Comparison of ENCODE assay signal across 41 mouse cellular contexts in the genomic region with DNA sequence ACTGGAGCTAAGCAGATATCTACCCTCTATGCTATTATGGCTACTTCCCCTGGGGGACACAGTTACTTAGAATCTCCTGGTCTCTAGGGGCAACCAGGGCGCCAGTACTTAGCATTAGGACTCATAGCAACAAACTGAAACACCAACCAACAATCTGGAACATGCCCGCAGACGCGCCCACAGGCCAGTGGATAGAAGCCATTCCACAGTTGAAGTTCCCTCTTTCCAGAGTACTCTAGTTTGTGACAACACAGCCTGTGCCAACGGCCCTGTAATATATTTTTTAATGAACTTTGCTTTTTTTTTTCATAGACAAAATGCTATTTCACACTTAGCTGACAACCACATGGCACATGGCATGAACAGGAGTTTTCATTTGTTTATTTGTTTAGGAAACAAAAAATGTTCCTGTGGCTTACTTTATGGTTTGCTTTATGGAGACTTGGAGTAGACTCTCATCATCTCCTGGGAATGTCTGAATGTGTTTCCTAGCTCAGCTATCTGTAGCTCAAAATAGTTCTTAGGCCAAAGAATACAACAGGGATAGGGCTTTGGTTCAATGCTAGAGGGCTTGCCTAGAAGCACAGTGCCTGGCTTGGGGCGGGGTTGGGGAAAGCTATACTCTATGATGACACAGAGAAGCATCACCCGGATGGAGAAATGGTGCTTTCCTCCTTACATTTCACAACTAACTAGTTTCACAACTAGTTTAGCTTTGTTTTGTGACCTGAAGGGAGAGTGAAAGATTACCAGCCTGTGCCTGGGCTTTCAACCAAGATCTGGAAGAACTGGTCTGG. TPM values are rescaled to one million over a fixed set of nuclear protein-coding genes. Genes with fewer than 3 reads are reported as not detected.
A peak's percentile ranks its signal among the peaks of the same experiment; 100 is the strongest.
DNase-seq lines count a peak whose midpoint lies in the region; ATAC-seq lines count a peak whose summit lies in the region.
"Had no signal": no experiment of that assay in that cellular context is flagged by ENCODE, and none has a peak within 500 bp of the region (broad histone marks: within the 10 kb centered on the region; RNA-seq: fewer than 3 reads in every experiment).

No protein-coding gene starts in this region.

- no peaks in the 10 kb centered on the region for H3K36me3 ChIP-seq in heart, embryonic 12.5 days
- no peaks in the 10 kb centered on the region for H3K36me3 ChIP-seq in forebrain, embryonic 15.5 days
- H3K36me3 ChIP-seq: embryonic facial prominence, embryonic 15.5 days; heart, embryonic 13.5 days; hindbrain, embryonic 15.5 days; kidney, embryonic 15.5 days; midbrain, embryonic 12.5 days; neural tube, embryonic 13.5 days; stomach, embryonic 15.5 days had no signal

- no peak overlapping the region for H3K27ac ChIP-seq in heart, embryonic 12.5 days (ENCODE audit: poor library complexity, severe bottlenecking)
- no peak overlapping the region for H3K27ac ChIP-seq in forebrain, embryonic 15.5 days (replicated peaks)
- H3K27ac ChIP-seq: embryonic facial prominence, embryonic 15.5 days; gastrocnemius, adult 2 months; heart, embryonic 13.5 days; hindbrain, embryonic 15.5 days; liver, embryonic 14.5 days; stomach, embryonic 15.5 days had no signal

- no peak overlapping the region for H3K4me3 ChIP-seq in heart, embryonic 12.5 days
- H3K4me3 ChIP-seq in forebrain, embryonic 15.5 days: no peak overlapping the region
- H3K4me3 ChIP-seq: embryonic facial prominence, embryonic 15.5 days; heart, embryonic 13.5 days; hindbrain, embryonic 15.5 days; kidney, embryonic 15.5 days; megakaryocyte, embryonic 14.5 days; midbrain, embryonic 12.5 days; myocyte; neural tube, embryonic 13.5 days; stomach, embryonic 15.5 days had no signal

- no peak overlapping the region for H3K4me2 ChIP-seq in heart, embryonic 12.5 days
- no peak overlapping the region for H3K4me2 ChIP-seq in forebrain, embryonic 15.5 days (replicated peaks)
- H3K4me2 ChIP-seq: embryonic facial prominence, embryonic 15.5 days; hindbrain, embryonic 15.5 days; midbrain, embryonic 12.5 days; neural tube, embryonic 13.5 days; stomach, embryonic 15.5 days had no signal

- H3K9me3 ChIP-seq in heart, embryonic 12.5 days (replicated peaks): peaks cover 5% of the 10 kb centered on the region
- no peaks in the 10 kb centered on the region for H3K9me3 ChIP-seq in forebrain, embryonic 15.5 days
- H3K9me3 ChIP-seq: embryonic facial prominence, embryonic 15.5 days; heart, embryonic 13.5 days; hindbrain, embryonic 15.5 days; kidney, embryonic 15.5 days; midbrain, embryonic 12.5 days; neural tube, embryonic 13.5 days; stomach, embryonic 15.5 days had no signal

- H3K4me1 ChIP-seq in heart, embryonic 12.5 days (replicated peaks): peaks cover 19% of the 10 kb centered on the region
- H3K4me1 ChIP-seq in forebrain, embryonic 15.5 days: no peaks in the 10 kb centered on the region
- H3K4me1 ChIP-seq: neural tube, embryonic 13.5 days had no signal

- DNase-seq in heart, adult 8-10 months (ENCODE audit: low spot score): no peak
- DNase-seq in thymus, postnatal 4 days: peak; percentile 16
- DNase-seq in thymus, postnatal 25 days: no peak
- peak; percentile 31 for DNase-seq in fat pad, adult 2 months (ENCODE audit: extremely low read depth, low read depth, low spot score)
- DNase-seq in adrenal gland, adult (ENCODE audit: inconsistent age in 2 of 2, low spot score in 1 of 2): no peak
- no peak for DNase-seq in frontal cortex, adult 2 months (ENCODE audit: extremely low spot score in 1 of 2, low spot score in 1 of 2)
- DNase-seq: adrenal gland, postnatal 25 days; cerebellum, adult 11-12 months; cerebellum, adult 9-11 months; gastrocnemius, adult 2 months; gastrocnemius, postnatal 36 days; kidney, adult 11 months; kidney, postnatal 25 days; liver; lung, adult 2 months; lung, postnatal 14 days; right cerebral cortex, postnatal 25 days had no signal

- WGBS in heart, embryonic 12.5 days: 88% methylated on average over 7 of the region's 7 CpGs
- 91% methylated on average over 7 of the region's 7 CpGs for WGBS in forebrain, embryonic 15.5 days

- no peak for ATAC-seq in heart, embryonic 12.5 days (ENCODE audit: insufficient number of reproducible peaks, low FRiP score)
- ATAC-seq in forebrain, embryonic 15.5 days (replicated peaks): no peak
- ATAC-seq: forebrain, embryonic 14.5 days; inflammation-experienced regulatory T-cells, adult 6 months; Patski had no signal

- H3K9ac ChIP-seq in heart, embryonic 12.5 days: 0 out of 2 replicates have a peak overlapping the region, but pooled peaks have one; percentile 21
- no peak overlapping the region for H3K9ac ChIP-seq in forebrain, embryonic 15.5 days (replicated peaks)
- H3K9ac ChIP-seq: embryonic facial prominence, embryonic 15.5 days; heart, embryonic 13.5 days; hindbrain, embryonic 15.5 days; kidney, embryonic 15.5 days; liver, embryonic 14.5 days; midbrain, embryonic 12.5 days; neural tube, embryonic 13.5 days; stomach, embryonic 15.5 days had no signal

- peaks cover 14% of the 10 kb centered on the region for H3K27me3 ChIP-seq in heart, embryonic 12.5 days (replicated peaks)
- no peaks in the 10 kb centered on the region for H3K27me3 ChIP-seq in forebrain, embryonic 15.5 days
- H3K27me3 ChIP-seq: embryonic facial prominence, embryonic 15.5 days; hindbrain, embryonic 15.5 days; kidney, embryonic 15.5 days; midbrain, embryonic 12.5 days; neural tube, embryonic 13.5 days; Patski; stomach, embryonic 15.5 days had no signal

RNA-seq across cellular contexts. Expression of a gene that starts 14.0 kb away (rescaled TPM):
- not detected in 2 replicates for polyA plus RNA-seq in heart, embryonic 12.5 days (2016; fragmentation: Nextera tagmentation; extraction: Ambion mirVana)
- total RNA-seq in heart, adult 8-10 months (2022): not detected
- not detected in 2 replicates for polyA plus RNA-seq in forebrain, embryonic 15.5 days (2015; fragmentation: Nextera tagmentation; extraction: Ambion mirVana)
- polyA plus RNA-seq in frontal cortex, adult 2 months (2012; rRNA removed): not detected in 2 replicates
- total RNA-seq: adrenal gland, adult 18-20 months; adrenal gland, postnatal 25 days; gastrocnemius, adult 2 months; gastrocnemius, postnatal 36 days; heart, postnatal 25 days; layer of hippocampus, adult 18-20 months; layer of hippocampus, postnatal 10 days; left cerebral cortex, adult 18-20 months; left cerebral cortex, postnatal 14 days had no signal
- polyA plus RNA-seq: C2C12; forebrain, embryonic 14.5 days; heart, embryonic 13.5 days; inflammation-experienced regulatory T-cells, adult 6 months; liver, embryonic 14.5 days; lung, adult 2 months; midbrain, embryonic 12.5 days; midbrain, postnatal 0 days; myocyte; Patski had no signal

RNA-seq across cellular contexts. Expression of a gene that starts 23.3 kb away (rescaled TPM):
- polyA plus RNA-seq in heart, embryonic 12.5 days (2016; fragmentation: Nextera tagmentation; extraction: Ambion mirVana): not detected in 2 replicates
- under 1 TPM; 0.52 to 0.97 (median 0.88) TPM for total RNA-seq in heart, adult 8-10 months (2022)
- polyA plus RNA-seq in forebrain, embryonic 15.5 days (2015; fragmentation: Nextera tagmentation; extraction: Ambion mirVana): 0.15 TPM in 1 of 2 replicates, not detected in the other
- polyA plus RNA-seq in frontal cortex, adult 2 months (2012; rRNA removed): 0.13 and 0.26 TPM in 2 replicates
- total RNA-seq: midbrain, postnatal 0 days had no signal
- polyA plus RNA-seq: embryonic facial prominence, embryonic 15.5 days; forebrain, embryonic 14.5 days; hindbrain, embryonic 15.5 days; limb, embryonic 11.5 days; neural tube, embryonic 13.5 days had no signal

RNA-seq across cellular contexts. Expression of a gene that starts 41.0 kb away (rescaled TPM):
- polyA plus RNA-seq in heart, embryonic 12.5 days (2016; fragmentation: Nextera tagmentation; extraction: Ambion mirVana): 16.4 and 17.8 TPM in 2 replicates
- total RNA-seq in heart, adult 8-10 months (2022): 10 to 100 TPM in 1 of 4 experiments, 1 to 10 TPM in 3; 5.4 to 10.1 (median 7.3) TPM
- polyA plus RNA-seq in forebrain, embryonic 15.5 days (2015; fragmentation: Nextera tagmentation; extraction: Ambion mirVana): 9.3 and 11.7 TPM in 2 replicates
- 26.6 and 27.0 TPM in 2 replicates for polyA plus RNA-seq in frontal cortex, adult 2 months (2012; rRNA removed)

Comparison
In these comparisons a context has a peak if more than half of its experiments do, and no peak if none do; other contexts are left out.
1. DNase-seq: peak in thymus, postnatal 4 days (single experiment) and fat pad, adult 2 months (single experiment); none in heart, adult 8-10 months (single experiment), thymus, postnatal 25 days (single experiment), adrenal gland, adult (0 of 2) and frontal cortex, adult 2 months (0 of 2).